Mouse (Mus musculus) left cerebral cortex, postnatal 10 days (tissue): ENCODE results near the gene Rhd. TPM values are rescaled to one million over a fixed set of nuclear protein-coding genes. Genes with fewer than 3 reads are reported as not detected.
"Not testable (repeated sequence)": the region's sequence is repeated elsewhere in the genome, so short reads cannot be mapped to it uniquely, and the experiment has no call there.

Experiments
- DNase-seq, 2 experiments: peaks; one replicate each; pipeline ENCODE4 v3.0.0; 2021 to 2022; ENCODE audit warnings: low spot score in 2 of 2, mixed read lengths in 1 of 2; ENCODE audit errors: extremely low spot score in 1 of 2
- intact Hi-C: fragments of 180-260 bp; cut with DNase I; formaldehyde crosslinking; loops from one replicate; pipeline ENCODE4 v1.15.1; 2025
- total RNA-seq, 2 experiments: library from RNA; stranded (reverse); gene quantifications; 2 replicates each; pipeline ENCODE4 v1.2.3; 2021

Gene Rhd
- total RNA-seq, 2 experiments from 2014 or later = not detected

- intact Hi-C loops = loop anchor here (5.0 to 10.0 kb wide), 2 partner anchors 78 to 335 kb away; no protein-coding TSS in a partner anchor
- no peak for DNase-seq
These were observed 15.7 kb downstream of the Rhd start for GRCm38 (mm10) chr4:134880041-134880440.

GRCm38 (mm10) chr4:134883266-134883665, 18.9 kb downstream of the Rhd start:
- intact Hi-C loops = loop anchor here (5.0 to 10.0 kb wide), 2 partner anchors 81 to 338 kb away; no protein-coding TSS in a partner anchor
- peak in 1 of 2 experiments; percentile 36 for DNase-seq

GRCm38 (mm10) chr4:134883808-134884207, 19.5 kb downstream of the Rhd start:
- no peak for DNase-seq
- intact Hi-C loops = loop anchor here (5.0 to 10.0 kb wide), 2 partner anchors 82 to 339 kb away; no protein-coding TSS in a partner anchor

GRCm38 (mm10) chr4:134884364-134884763, 20.0 kb downstream of the Rhd start:
- intact Hi-C loops = loop anchor here (5.0 to 10.0 kb wide), 2 partner anchors 82 to 340 kb away; no protein-coding TSS in a partner anchor
- no peak for DNase-seq

GRCm38 (mm10) chr4:134892096-134892495, 27.8 kb downstream of the Rhd start:
- intact Hi-C loops = no loop called here
- peak; percentile 41 to 57 for DNase-seq

GRCm38 (mm10) chr4:134897256-134897655, 32.9 kb downstream of the Rhd start:
- no peak for DNase-seq
- intact Hi-C loops = no loop called here

GRCm38 (mm10) chr4:134901126-134901525, 36.8 kb downstream of the Rhd start:
- no peak for DNase-seq
- intact Hi-C loops = no loop called here

- DNase-seq = no peak
- intact Hi-C loops = no loop called here
These were observed 38.7 kb downstream of the Rhd start for GRCm38 (mm10) chr4:134903046-134903445.

GRCm38 (mm10) chr4:134911406-134911805, 47.1 kb downstream of the Rhd start:
- DNase-seq, intact Hi-C loops: not testable (repeated sequence)

GRCm38 (mm10) chr4:134913413-134913812, 49.1 kb downstream of the Rhd start:
- peak in 1 of 2 experiments; percentile 83 for DNase-seq
- intact Hi-C loops = no loop called here

- intact Hi-C loops = no loop called here
- DNase-seq = no peak
These were observed 50.0 kb downstream of the Rhd start for GRCm38 (mm10) chr4:134914122-134914863.

- peak; percentile 89 to 96 for DNase-seq
- intact Hi-C loops = no loop called here
These were observed 50.5 kb downstream of the Rhd start, which contains the start of gene Tmem50a for GRCm38 (mm10) chr4:134914864-134915209. Gene Tmem50a (minus strand): TSS chr4:134915024.

- intact Hi-C loops = no loop called here
- DNase-seq = no peak
These were observed 51.1 kb downstream of the Rhd start for GRCm38 (mm10) chr4:134915223-134916050.

- intact Hi-C loops = no loop called here
These were observed 52.9 kb downstream of the Rhd start for GRCm38 (mm10) chr4:134917194-134917593.

GRCm38 (mm10) chr4:134918381-134918780, 54.0 kb downstream of the Rhd start:
- peak in 1 of 2 experiments; percentile 69 for DNase-seq
- intact Hi-C loops = no loop called here

More at GRCm38 (mm10) chr4:134917194-134917593, 52.9 kb downstream of the Rhd start:
- no peak for DNase-seq

GRCm38 (mm10) chr4:134919733-134920540, 55.6 kb downstream of the Rhd start:
- intact Hi-C loops = no loop called here

GRCm38 (mm10) chr4:134920631-134921030, 56.3 kb downstream of the Rhd start:
- no peak for DNase-seq
- intact Hi-C loops = no loop called here

More at GRCm38 (mm10) chr4:134919733-134920540, 55.6 kb downstream of the Rhd start:
- DNase-seq = no peak

- intact Hi-C loops = no loop called here
- no peak for DNase-seq
These were observed 57.4 kb downstream of the Rhd start for GRCm38 (mm10) chr4:134921703-134922102.
